Mouse (Mus musculus): ENCODE measurements around the gene Hist2h2aa2. TPM values are rescaled to one million over a fixed set of nuclear protein-coding genes. Genes with fewer than 3 reads are reported as not detected.

The Hist2h2aa2 gene
- total and polyA plus RNA-seq, 3 experiments = 18.4 to 11,232 TPM; not detected in 1

- H3K4me3 ChIP-seq (ENCODE audit: control insufficient read depth in 1 of 2, insufficient read depth in 1 of 2, low read depth in 2 of 2, low read length in 2 of 2) = no peak overlapping the region
- TF ChIP-seq NELFE (IDR thresholded peaks at IDR 0.05; ENCODE audit: low read depth, low read length) (no peak), MAZ (IDR thresholded peaks at IDR 0.05; ENCODE audit: low read depth, low read length) (no peak), TBP (IDR thresholded peaks at IDR 0.05; ENCODE audit: low read depth, low read length) (no peak), ZMIZ1 (IDR thresholded peaks at IDR 0.05; ENCODE audit: low read depth, low read length) (no peak)
- DNase-seq (ENCODE audit: low read depth, low spot score) = no peak
- H3K27me3 ChIP-seq (ENCODE audit: control insufficient read depth in 1 of 2, insufficient read depth in 2 of 2, low read length in 2 of 2) = no peaks in the 10 kb centered on the region
- H3K27ac ChIP-seq (ENCODE audit: control insufficient read depth, low read depth, low read length) = no peak overlapping the region
- peaks cover 2% of the 10 kb centered on the region; the same call in 1 of the 2 replicates for H3K79me2 ChIP-seq (ENCODE audit: control insufficient read depth, insufficient read depth, low read length, poor library complexity)
- no peak overlapping the region for H3K9ac ChIP-seq (ENCODE audit: control insufficient read depth, low read depth, low read length, poor library complexity, severe bottlenecking)
- H3K4me1 ChIP-seq (ENCODE audit: control insufficient read depth in 1 of 2, insufficient read depth in 2 of 2, low read length in 2 of 2) = peaks cover 2 to 17% of the 10 kb centered on the region in 2 experiments
- no peaks in the 10 kb centered on the region for H3K9me3 ChIP-seq (replicated peaks; ENCODE audit: insufficient read depth, low read length)
- peaks cover 0 to 6% of the 10 kb centered on the region in 2 experiments; a peak in 2 of 4 replicates for H3K36me3 ChIP-seq (ENCODE audit: control insufficient read depth in 1 of 2, insufficient read depth in 2 of 2, low read length in 2 of 2)
Observed at GRCm38 (mm10) chr3:96273591-96274465, 33.8 kb upstream of the Hist2h2aa2 start.

GRCm38 (mm10) chr3:96269511-96270474 lies 29.7 kb upstream of the Hist2h2aa2 start, which contains the start of gene Hist2h2bb:
TSS of gene Hist2h2bb (plus strand) at chr3:96269752.
- peak within 1 kb of the TSS; percentile 7 to 56 for H3K4me3 ChIP-seq (ENCODE audit: control insufficient read depth in 1 of 2, insufficient read depth in 1 of 2, low read depth in 2 of 2, low read length in 2 of 2)
- H3K27me3 ChIP-seq (ENCODE audit: control insufficient read depth in 1 of 2, insufficient read depth in 2 of 2, low read length in 2 of 2) = no peaks in the 10 kb centered on the region
- H3K36me3 ChIP-seq (ENCODE audit: control insufficient read depth in 1 of 2, insufficient read depth in 2 of 2, low read length in 2 of 2) = peaks cover 0 to 26% of the 10 kb centered on the region in 2 experiments; a peak in 2 of 4 replicates
- H3K9me3 ChIP-seq (replicated peaks; ENCODE audit: insufficient read depth, low read length) = no peaks in the 10 kb centered on the region
- H3K9ac ChIP-seq (ENCODE audit: control insufficient read depth, low read depth, low read length, poor library complexity, severe bottlenecking) = peak within 1 kb of the TSS; percentile 73
- H3K4me1 ChIP-seq (ENCODE audit: control insufficient read depth in 1 of 2, insufficient read depth in 2 of 2, low read length in 2 of 2) = peaks cover 0 to 20% of the 10 kb centered on the region in 2 experiments; a peak in 2 of 4 replicates
- H3K79me2 ChIP-seq (ENCODE audit: control insufficient read depth, insufficient read depth, low read length, poor library complexity) = peaks cover 3% of the 10 kb centered on the region; the same call in 1 of the 2 replicates
- DNase-seq (ENCODE audit: low read depth, low spot score) = peak; percentile 100
- peak within 1 kb of the TSS; percentile 96 for H3K27ac ChIP-seq (ENCODE audit: control insufficient read depth, low read depth, low read length)
- TF ChIP-seq POLR2AphosphoS5 (IDR thresholded peaks at IDR 0.05; ENCODE audit: borderline replicate concordance, low read depth, low read length) (peak; percentile 100), CTCF (IDR thresholded peaks at IDR 0.05 in 2 of 3, conservative IDR thresholded peaks at IDR 0.05 in 1 of 3; ENCODE audit: control insufficient read depth in 1 of 3, insufficient read depth in 1 of 3, low read depth in 2 of 3, low read length in 3 of 3, poor library complexity in 1 of 3, severe bottlenecking in 1 of 3) (0 out of 6 replicates have a peak, but pooled peaks of 1 of the 3 experiments have one; percentile 3), UBTF (IDR thresholded peaks at IDR 0.05; ENCODE audit: borderline replicate concordance, insufficient read depth, low read depth, low read length) (no peak), EP300 (IDR thresholded peaks at IDR 0.05; ENCODE audit: low read depth in 1 of 2, low read length in 2 of 2) (no peak)

Data from MEL (cell line).